Mouse (Mus musculus): ENCODE results near the gene Polr3g. TPM values are rescaled to one million over a fixed set of nuclear protein-coding genes. Genes with fewer than 3 reads are reported as not detected.
"Not testable (repeated sequence)": the region's sequence is repeated elsewhere in the genome, so short reads cannot be mapped to it uniquely, and the experiment has no call there.

Polr3g gene
- polyA plus RNA-seq, 1 experiment, result 3.1 TPM

DNA sequence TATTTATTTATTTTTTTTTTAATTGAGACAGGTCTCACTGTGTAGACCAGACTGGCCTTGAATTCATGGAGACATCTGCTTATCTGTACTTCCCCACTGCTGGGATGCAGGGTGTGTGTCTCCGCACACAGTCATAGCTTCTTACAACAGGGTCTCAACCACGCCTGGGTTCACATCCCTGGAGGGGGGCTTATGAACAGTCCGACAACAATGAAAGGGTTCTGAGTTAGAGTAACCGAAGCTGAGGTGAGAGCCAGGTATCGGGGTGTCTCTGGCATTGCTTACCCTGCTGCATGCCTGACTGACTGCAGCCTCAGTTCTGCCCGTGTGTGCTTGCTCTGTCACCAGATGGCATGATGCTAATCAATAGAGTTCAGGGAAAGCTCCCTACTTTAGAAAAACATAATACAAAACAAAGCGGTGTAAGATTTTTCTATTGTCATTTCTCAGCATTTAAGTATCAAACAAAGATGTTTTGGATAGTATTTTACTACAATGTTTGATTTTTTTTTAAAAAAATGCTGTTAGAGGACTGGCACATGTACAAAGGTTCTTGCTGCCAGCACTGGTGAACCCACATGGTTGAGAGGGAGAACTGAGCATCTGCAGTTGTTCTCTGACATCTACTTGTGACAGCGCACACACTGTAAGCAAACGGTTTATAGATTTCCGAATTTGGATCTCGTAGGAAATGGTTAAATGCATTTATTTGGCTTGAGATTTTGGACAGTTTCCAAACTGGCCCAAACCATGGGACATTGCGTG lies 47.1 kb downstream of the Polr3g start:
- Histone ChIP-seq H3K27me3 (replicated peaks; ENCODE audit: control insufficient read depth, insufficient read depth, low read length) (no peaks in the 10 kb centered on the region), H3K4me1 (ENCODE audit: control insufficient read depth, insufficient read depth, low read length) (no peaks in the 10 kb centered on the region; the same call in 1 of the 2 replicates), H3K36me3 (ENCODE audit: control insufficient read depth, insufficient read depth, low read length) (peaks cover 8% of the 10 kb centered on the region), H3K27ac (ENCODE audit: insufficient read depth, low read depth, low read length) (no peak overlapping the region), H3K4me3 (ENCODE audit: insufficient read depth, low read depth, low read length) (no peak overlapping the region)
- 84% methylated on average over 12 of the region's 12 CpGs for WGBS
- TF ChIP-seq CTCF (conservative IDR thresholded peaks at IDR 0.05; ENCODE audit: insufficient read depth, insufficient read length, low read depth, low read length) (no peak), POLR2A (IDR thresholded peaks at IDR 0.05; ENCODE audit: low read depth, low read length) (no peak)
- no peak for DNase-seq

DNA sequence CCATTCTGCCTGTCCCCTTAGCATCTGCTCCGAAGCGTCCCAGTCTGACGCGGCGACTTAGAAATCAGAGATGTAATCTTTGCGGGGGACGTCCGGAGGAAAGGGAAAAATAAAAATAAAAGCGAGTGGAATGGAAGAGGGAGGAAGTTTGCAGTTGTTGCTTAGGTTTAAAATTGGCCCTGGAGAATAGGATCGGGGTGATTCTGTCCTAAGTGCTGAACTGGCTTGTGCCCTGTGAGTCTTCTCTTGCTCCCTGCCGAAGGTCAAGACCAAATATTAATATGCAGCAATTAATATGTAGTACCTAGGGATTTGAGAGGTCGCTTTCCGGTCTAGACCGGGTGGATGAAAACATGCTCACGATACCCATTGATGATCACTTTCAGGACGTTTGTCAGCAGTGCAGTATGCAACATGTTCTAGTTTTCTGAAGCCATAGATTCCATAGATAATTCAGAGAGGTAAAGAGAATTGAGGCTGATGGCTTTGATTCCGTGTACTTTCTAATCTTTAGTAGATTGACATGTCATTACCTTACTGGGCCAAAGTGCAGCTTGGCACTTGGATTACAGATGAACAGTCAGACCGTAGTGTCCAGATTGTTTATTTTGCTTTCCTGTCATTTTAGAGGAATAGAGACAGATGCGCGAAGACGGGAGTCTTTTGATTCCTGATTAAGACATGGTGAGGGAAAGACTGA lies 52.6 kb downstream of the Polr3g start:
- peak overlapping the region; percentile 79 for H3K4me3 ChIP-seq (ENCODE audit: insufficient read depth, low read depth, low read length)
- H3K4me1 ChIP-seq (ENCODE audit: control insufficient read depth, insufficient read depth, low read length), result no peaks in the 10 kb centered on the region; the same call in 1 of the 2 replicates
- DNase-seq, result peak; percentile 24
- no peaks in the 10 kb centered on the region for H3K27me3 ChIP-seq (replicated peaks; ENCODE audit: control insufficient read depth, insufficient read depth, low read length)
- WGBS, result 4% methylated on average over 21 of the region's 21 CpGs
- TF ChIP-seq POLR2A (IDR thresholded peaks at IDR 0.05; ENCODE audit: low read depth, low read length), result no peak
- TF ChIP-seq CTCF (conservative IDR thresholded peaks at IDR 0.05; ENCODE audit: insufficient read depth, insufficient read length, low read depth, low read length), result no peak
- H3K36me3 ChIP-seq (ENCODE audit: control insufficient read depth, insufficient read depth, low read length), result no peaks in the 10 kb centered on the region
- peak overlapping the region; percentile 55 for H3K27ac ChIP-seq (ENCODE audit: insufficient read depth, low read depth, low read length)

- H3K27ac ChIP-seq (ENCODE audit: insufficient read depth, low read depth, low read length), result peak within 1 kb of the TSS; percentile 81
- TF ChIP-seq CTCF (conservative IDR thresholded peaks at IDR 0.05; ENCODE audit: insufficient read depth, insufficient read length, low read depth, low read length) (no peak), POLR2A (IDR thresholded peaks at IDR 0.05; ENCODE audit: low read depth, low read length) (peak; percentile 7)
- no peaks in the 10 kb centered on the region for H3K36me3 ChIP-seq (ENCODE audit: control insufficient read depth, insufficient read depth, low read length)
- H3K4me1 ChIP-seq (ENCODE audit: control insufficient read depth, insufficient read depth, low read length), result no peaks in the 10 kb centered on the region; the same call in 1 of the 2 replicates
- DNase-seq, result peak; percentile 95
- peak within 1 kb of the TSS; percentile 79 for H3K4me3 ChIP-seq (ENCODE audit: insufficient read depth, low read depth, low read length)
- WGBS, result under 1% methylated on average over 73 of the region's 73 CpGs
- no peaks in the 10 kb centered on the region for H3K27me3 ChIP-seq (replicated peaks; ENCODE audit: control insufficient read depth, insufficient read depth, low read length)
These were observed 53.3 kb downstream of the Polr3g start, which contains the start of gene Lysmd3 for GRCm38 (mm10) chr13:81657351-81658052. Gene Lysmd3, plus strand, starts transcription at chr13:81657663.

GRCm38 (mm10) chr13:81657008-81657350 lies 53.8 kb downstream of the Polr3g start:
- Histone ChIP-seq H3K4me1 (ENCODE audit: control insufficient read depth, insufficient read depth, low read length) (no peaks in the 10 kb centered on the region; the same call in 1 of the 2 replicates), H3K36me3 (ENCODE audit: control insufficient read depth, insufficient read depth, low read length) (no peaks in the 10 kb centered on the region), H3K27ac (ENCODE audit: insufficient read depth, low read depth, low read length) (peak overlapping the region; percentile 81), H3K27me3 (replicated peaks; ENCODE audit: control insufficient read depth, insufficient read depth, low read length) (no peaks in the 10 kb centered on the region), H3K4me3 (ENCODE audit: insufficient read depth, low read depth, low read length) (peak overlapping the region; percentile 75)
- 23% methylated on average over 5 of the region's 5 CpGs for WGBS
- no peak for DNase-seq
- no peak for TF ChIP-seq CTCF (conservative IDR thresholded peaks at IDR 0.05; ENCODE audit: insufficient read depth, insufficient read length, low read depth, low read length)
- no peak for TF ChIP-seq POLR2A (IDR thresholded peaks at IDR 0.05; ENCODE audit: low read depth, low read length)

- Histone ChIP-seq H3K27me3 (replicated peaks; ENCODE audit: control insufficient read depth, insufficient read depth, low read length) (no peaks in the 10 kb centered on the region), H3K4me3 (ENCODE audit: insufficient read depth, low read depth, low read length) (no peak overlapping the region), H3K4me1 (ENCODE audit: control insufficient read depth, insufficient read depth, low read length) (no peaks in the 10 kb centered on the region; the same call in 1 of the 2 replicates), H3K27ac (ENCODE audit: insufficient read depth, low read depth, low read length) (no peak overlapping the region), H3K36me3 (ENCODE audit: control insufficient read depth, insufficient read depth, low read length) (no peaks in the 10 kb centered on the region)
- TF ChIP-seq POLR2A (IDR thresholded peaks at IDR 0.05; ENCODE audit: low read depth, low read length) (no peak), CTCF (conservative IDR thresholded peaks at IDR 0.05; ENCODE audit: insufficient read depth, insufficient read length, low read depth, low read length) (no peak)
- WGBS, result 36% methylated on average over 14 of the region's 14 CpGs
- peak; percentile 23 for DNase-seq
These were observed 54.5 kb downstream of the Polr3g start for GRCm38 (mm10) chr13:81656091-81656850.

DNA sequence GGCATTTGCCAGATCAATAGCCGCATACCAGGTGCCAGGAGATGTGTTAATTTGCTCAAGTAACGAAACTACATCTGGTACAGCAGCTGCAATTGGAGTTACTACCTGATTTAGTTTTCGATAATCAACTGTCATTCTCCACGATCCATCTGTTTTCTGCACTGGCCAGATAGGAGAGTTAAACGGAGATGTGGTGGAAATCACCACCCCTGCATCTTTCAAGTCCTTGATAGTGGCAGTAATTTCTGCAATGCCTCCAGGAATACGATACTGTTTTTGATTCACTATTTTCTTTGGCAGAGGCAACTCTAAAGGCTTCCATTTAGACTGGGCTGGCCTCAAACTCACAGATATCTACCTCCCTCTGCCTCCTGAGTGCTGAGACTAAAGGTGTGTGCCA lies 60.4 kb downstream of the Polr3g start:
- not testable (repeated sequence) for H3K27me3 ChIP-seq (replicated peaks; ENCODE audit: control insufficient read depth, insufficient read depth, low read length); H3K4me1 ChIP-seq (ENCODE audit: control insufficient read depth, insufficient read depth, low read length); H3K4me3 ChIP-seq (ENCODE audit: insufficient read depth, low read depth, low read length); H3K27ac ChIP-seq (ENCODE audit: insufficient read depth, low read depth, low read length); H3K36me3 ChIP-seq (ENCODE audit: control insufficient read depth, insufficient read depth, low read length); DNase-seq
- 72% methylated on average over 5 of the region's 6 CpGs for WGBS
